Mouse (Mus musculus): Measurements from ENCODE around the gene Mrap. TPM values are rescaled to one million over a fixed set of nuclear protein-coding genes. Genes with fewer than 3 reads are reported as not detected.
A peak's percentile ranks its signal among the peaks of the same experiment; 100 is the strongest.

Gene Mrap
- polyA plus RNA-seq, 1 experiment from 2014 or later, result 0.21 TPM

GRCm38 (mm10) chr16:90703646-90704045 lies 34.4 kb upstream of the Mrap start:
- Histone ChIP-seq H3K9me3 (replicated peaks; ENCODE audit: control insufficient read depth, low read length) (no peaks in the 10 kb centered on the region), H3K36me3 (replicated peaks; ENCODE audit: control insufficient read depth, insufficient read depth, low read depth, low read length) (no peaks in the 10 kb centered on the region), H3K4me1 (ENCODE audit: control insufficient read depth, insufficient read depth, low read length) (peaks cover 2% of the 10 kb centered on the region), H3K4me2 (ENCODE audit: low read depth, low read length) (no peak overlapping the region), H3K27me3 (ENCODE audit: control insufficient read depth, insufficient read depth, low read length) (no peaks in the 10 kb centered on the region), H3K27ac (replicated peaks; ENCODE audit: low read depth, low read length) (no peak overlapping the region), H3K9ac (replicated peaks; ENCODE audit: low read length) (no peak overlapping the region), H3K4me3 (ENCODE audit: low read depth, low read length) (no peak overlapping the region)
- WGBS, result 10% methylated on average over 1 of the region's 1 CpGs
- ATAC-seq (replicated peaks; ENCODE audit: insufficient number of reproducible peaks, low FRiP score, low TSS enrichment, low read depth), result no peak
- DNase-seq (ENCODE audit: low spot score), result peak; percentile 71

GRCm38 (mm10) chr16:90704161-90704825 lies 33.7 kb upstream of the Mrap start:
- Histone ChIP-seq H3K9me3 (replicated peaks; ENCODE audit: control insufficient read depth, low read length) (no peaks in the 10 kb centered on the region), H3K9ac (replicated peaks; ENCODE audit: low read length) (no peak overlapping the region), H3K27me3 (ENCODE audit: control insufficient read depth, insufficient read depth, low read length) (no peaks in the 10 kb centered on the region), H3K4me3 (ENCODE audit: low read depth, low read length) (no peak overlapping the region), H3K4me1 (ENCODE audit: control insufficient read depth, insufficient read depth, low read length) (peaks cover 2% of the 10 kb centered on the region), H3K36me3 (replicated peaks; ENCODE audit: control insufficient read depth, insufficient read depth, low read depth, low read length) (no peaks in the 10 kb centered on the region), H3K27ac (replicated peaks; ENCODE audit: low read depth, low read length) (no peak overlapping the region), H3K4me2 (ENCODE audit: low read depth, low read length) (no peak overlapping the region)
- DNase-seq (ENCODE audit: low spot score) (no peak), ATAC-seq (replicated peaks; ENCODE audit: insufficient number of reproducible peaks, low FRiP score, low TSS enrichment, low read depth) (no peak)
- WGBS, result 55% methylated on average over 13 of the region's 13 CpGs

- Histone ChIP-seq H3K27ac (replicated peaks; ENCODE audit: low read depth, low read length) (no peak overlapping the region), H3K4me2 (ENCODE audit: low read depth, low read length) (no peak overlapping the region), H3K4me1 (ENCODE audit: control insufficient read depth, insufficient read depth, low read length) (peaks cover 2% of the 10 kb centered on the region), H3K27me3 (ENCODE audit: control insufficient read depth, insufficient read depth, low read length) (no peaks in the 10 kb centered on the region), H3K9me3 (replicated peaks; ENCODE audit: control insufficient read depth, low read length) (no peaks in the 10 kb centered on the region), H3K4me3 (ENCODE audit: low read depth, low read length) (no peak overlapping the region), H3K9ac (replicated peaks; ENCODE audit: low read length) (no peak overlapping the region), H3K36me3 (replicated peaks; ENCODE audit: control insufficient read depth, insufficient read depth, low read depth, low read length) (no peaks in the 10 kb centered on the region)
- WGBS, result 36% methylated on average over 3 of the region's 3 CpGs
- peak; percentile 33 for DNase-seq (ENCODE audit: low spot score)
- no peak for ATAC-seq (replicated peaks; ENCODE audit: insufficient number of reproducible peaks, low FRiP score, low TSS enrichment, low read depth)
Observed at GRCm38 (mm10) chr16:90706279-90706678, 31.7 kb upstream of the Mrap start.

- Histone ChIP-seq H3K4me1 (ENCODE audit: control insufficient read depth, insufficient read depth, low read length) (no peaks in the 10 kb centered on the region), H3K4me2 (ENCODE audit: low read depth, low read length) (0 out of 2 replicates have a peak overlapping the region, but pooled peaks have one; percentile 13), H3K4me3 (ENCODE audit: low read depth, low read length) (no peak overlapping the region), H3K27me3 (ENCODE audit: control insufficient read depth, insufficient read depth, low read length) (no peaks in the 10 kb centered on the region), H3K9me3 (replicated peaks; ENCODE audit: control insufficient read depth, low read length) (no peaks in the 10 kb centered on the region), H3K9ac (replicated peaks; ENCODE audit: low read length) (no peak overlapping the region), H3K36me3 (replicated peaks; ENCODE audit: control insufficient read depth, insufficient read depth, low read depth, low read length) (no peaks in the 10 kb centered on the region), H3K27ac (replicated peaks; ENCODE audit: low read depth, low read length) (no peak overlapping the region)
- 44% methylated on average over 17 of the region's 17 CpGs for WGBS
- peak; percentile 50 for DNase-seq (ENCODE audit: low spot score)
- ATAC-seq (replicated peaks; ENCODE audit: insufficient number of reproducible peaks, low FRiP score, low TSS enrichment, low read depth), result peak; percentile 51
Observed at GRCm38 (mm10) chr16:90709711-90710289, 28.2 kb upstream of the Mrap start.

- Histone ChIP-seq H3K4me3 (ENCODE audit: low read depth, low read length) (no peak overlapping the region), H3K27ac (replicated peaks; ENCODE audit: low read depth, low read length) (no peak overlapping the region)
Observed at GRCm38 (mm10) chr16:90710313-90710712, 27.7 kb upstream of the Mrap start.

GRCm38 (mm10) chr16:90724051-90724450 lies 14.0 kb upstream of the Mrap start:
- ATAC-seq (replicated peaks; ENCODE audit: insufficient number of reproducible peaks, low FRiP score, low TSS enrichment, low read depth), result no peak
- 99% methylated on average over 4 of the region's 4 CpGs for WGBS
- H3K27ac ChIP-seq (replicated peaks; ENCODE audit: low read depth, low read length), result no peak overlapping the region
- H3K36me3 ChIP-seq (replicated peaks; ENCODE audit: control insufficient read depth, insufficient read depth, low read depth, low read length), result no peaks in the 10 kb centered on the region; the same call in 1 of the 2 replicates
- no peak overlapping the region for H3K4me3 ChIP-seq (ENCODE audit: low read depth, low read length)
- no peaks in the 10 kb centered on the region; the same call in 1 of the 2 replicates for H3K4me1 ChIP-seq (ENCODE audit: control insufficient read depth, insufficient read depth, low read length)
- H3K9ac ChIP-seq (replicated peaks; ENCODE audit: low read length), result no peak overlapping the region
- no peaks in the 10 kb centered on the region for H3K27me3 ChIP-seq (ENCODE audit: control insufficient read depth, insufficient read depth, low read length)
- no peak overlapping the region for H3K4me2 ChIP-seq (ENCODE audit: low read depth, low read length)
- H3K9me3 ChIP-seq (replicated peaks; ENCODE audit: control insufficient read depth, low read length), result no peaks in the 10 kb centered on the region
- DNase-seq (ENCODE audit: low spot score), result no peak

More at GRCm38 (mm10) chr16:90710313-90710712, 27.7 kb upstream of the Mrap start:
- Histone ChIP-seq H3K4me2 (ENCODE audit: low read depth, low read length) (no peak overlapping the region), H3K9me3 (replicated peaks; ENCODE audit: control insufficient read depth, low read length) (no peaks in the 10 kb centered on the region), H3K27me3 (ENCODE audit: control insufficient read depth, insufficient read depth, low read length) (no peaks in the 10 kb centered on the region), H3K9ac (replicated peaks; ENCODE audit: low read length) (no peak overlapping the region), H3K4me1 (ENCODE audit: control insufficient read depth, insufficient read depth, low read length) (no peaks in the 10 kb centered on the region), H3K36me3 (replicated peaks; ENCODE audit: control insufficient read depth, insufficient read depth, low read depth, low read length) (no peaks in the 10 kb centered on the region)
- DNase-seq (ENCODE audit: low spot score) (peak; percentile 40), ATAC-seq (replicated peaks; ENCODE audit: insufficient number of reproducible peaks, low FRiP score, low TSS enrichment, low read depth) (no peak)
- WGBS, result 64% methylated on average over 12 of the region's 12 CpGs

GRCm38 (mm10) chr16:90726600-90727227 lies 11.3 kb upstream of the Mrap start:
- peak overlapping the region; percentile 87 for H3K9ac ChIP-seq (replicated peaks; ENCODE audit: low read length)
- peak overlapping the region; percentile 92 for H3K4me2 ChIP-seq (ENCODE audit: low read depth, low read length)
- no peaks in the 10 kb centered on the region; the same call in 1 of the 2 replicates for H3K36me3 ChIP-seq (replicated peaks; ENCODE audit: control insufficient read depth, insufficient read depth, low read depth, low read length)
- no peak for DNase-seq (ENCODE audit: low spot score)
- H3K27me3 ChIP-seq (ENCODE audit: control insufficient read depth, insufficient read depth, low read length), result no peaks in the 10 kb centered on the region
- H3K4me1 ChIP-seq (ENCODE audit: control insufficient read depth, insufficient read depth, low read length), result no peaks in the 10 kb centered on the region; the same call in 1 of the 2 replicates
- 5% methylated on average over 37 of the region's 38 CpGs for WGBS
- no peaks in the 10 kb centered on the region for H3K9me3 ChIP-seq (replicated peaks; ENCODE audit: control insufficient read depth, low read length)
- H3K27ac ChIP-seq (replicated peaks; ENCODE audit: low read depth, low read length), result no peak overlapping the region
- ATAC-seq (replicated peaks; ENCODE audit: insufficient number of reproducible peaks, low FRiP score, low TSS enrichment, low read depth), result peak; percentile 41; the same call in 1 of the 2 replicates
- peak overlapping the region; percentile 59 for H3K4me3 ChIP-seq (ENCODE audit: low read depth, low read length)
